Comparison of ENCODE assay signal across 9 mouse cellular contexts in the genomic region with DNA sequence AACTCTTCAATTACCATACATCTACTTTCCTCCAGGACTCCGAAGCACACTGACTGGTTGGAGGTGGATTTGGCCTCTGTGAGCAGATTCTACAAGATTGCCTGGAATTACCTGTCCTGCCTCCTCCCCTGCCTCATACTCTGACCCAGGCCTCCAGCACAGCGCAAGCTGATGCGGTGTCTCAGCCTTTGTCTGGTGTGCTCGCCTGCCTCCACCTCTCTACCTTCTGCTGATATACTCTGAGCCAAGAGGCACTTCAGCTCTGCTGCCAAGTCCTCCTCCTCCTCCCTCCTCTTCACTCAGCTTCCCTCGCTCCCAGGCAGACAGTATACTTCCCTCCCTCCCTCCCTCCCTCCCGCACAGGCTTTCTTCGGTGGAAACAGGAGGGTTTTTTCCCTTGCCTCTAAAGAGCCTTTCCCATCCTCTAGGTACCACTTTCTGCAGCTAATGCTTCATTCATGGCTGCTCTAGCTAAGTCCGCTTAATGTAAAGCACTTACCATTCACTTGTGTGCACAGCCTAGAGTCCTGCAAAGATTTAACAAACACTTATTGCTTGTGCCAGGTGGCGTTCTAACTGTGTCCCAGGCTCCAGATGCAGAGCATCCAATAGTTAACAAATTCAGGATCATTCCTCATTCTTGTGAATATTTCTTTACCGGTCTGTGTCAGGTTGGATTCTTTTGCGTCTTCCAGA.
A peak's percentile ranks its signal among the peaks of the same experiment; 100 is the strongest.
DNase-seq lines count a peak whose midpoint lies in the region; ATAC-seq and TF ChIP-seq lines count a peak whose summit lies in the region.
"Had no signal": no experiment of that assay in that cellular context is flagged by ENCODE, and none has a peak within 500 bp of the region (broad histone marks: within the 10 kb centered on the region; RNA-seq: fewer than 3 reads in every experiment).

No protein-coding gene starts in this region.

- no peaks in the 10 kb centered on the region for H3K9me3 ChIP-seq in stomach, embryonic 14.5 days (ENCODE audit: control insufficient read depth, low read depth, low read length)
- no peaks in the 10 kb centered on the region for H3K9me3 ChIP-seq in stomach, postnatal 0 days (ENCODE audit: control insufficient read depth, low read length)

- peak; percentile 81 for ATAC-seq in frontal cortex, adult (ENCODE audit: low TSS enrichment)
- peak; percentile 60; the same call in 1 of the 2 replicates for ATAC-seq in stomach, embryonic 14.5 days (ENCODE audit: insufficient number of reproducible peaks, insufficient read depth, low FRiP score, low read depth)
- ATAC-seq in stomach, postnatal 0 days (ENCODE audit: low FRiP score, low TSS enrichment), result no peak
- ATAC-seq in erythroid progenitor cell, adult 5-6 weeks (replicated peaks; ENCODE audit: low FRiP score, poor library complexity, severe bottlenecking), result no peak

- no peaks in the 10 kb centered on the region for H3K4me1 ChIP-seq in stomach, embryonic 14.5 days (ENCODE audit: control insufficient read depth, insufficient read depth, low read length)
- H3K4me1 ChIP-seq in stomach, postnatal 0 days (replicated peaks; ENCODE audit: control insufficient read depth, insufficient read depth), result no peaks in the 10 kb centered on the region

- no peaks in the 10 kb centered on the region for H3K27me3 ChIP-seq in stomach, embryonic 14.5 days (ENCODE audit: control insufficient read depth, insufficient read depth, low read length)
- no peaks in the 10 kb centered on the region for H3K27me3 ChIP-seq in stomach, postnatal 0 days (ENCODE audit: control insufficient read depth, insufficient read depth, low read length)

- H3K4me3 ChIP-seq in stomach, embryonic 14.5 days (ENCODE audit: low read depth, low read length), result no peak overlapping the region
- no peak overlapping the region for H3K4me3 ChIP-seq in stomach, postnatal 0 days (ENCODE audit: low read depth, low read length)

- H3K4me2 ChIP-seq in stomach, embryonic 14.5 days (replicated peaks; ENCODE audit: low read depth, low read length), result no peak overlapping the region
- no peak overlapping the region for H3K4me2 ChIP-seq in stomach, postnatal 0 days (replicated peaks; ENCODE audit: low read depth)

- no peak for TF ChIP-seq EP300 in stomach, postnatal 0 days (optimal IDR thresholded peaks at IDR 0.05)

- intact Hi-C loops in left cerebral cortex, postnatal 14 days (cut with DNase I), result loop anchor here (5.0 kb wide), 2 partner anchors 74 to 89 kb away; partner anchors contain the start of gene Rgs7bp

- no peak overlapping the region for H3K27ac ChIP-seq in stomach, embryonic 14.5 days (ENCODE audit: low read length)
- H3K27ac ChIP-seq in stomach, postnatal 0 days (replicated peaks), result no peak overlapping the region
- H3K27ac ChIP-seq: liver, embryonic 14.5 days had no signal

- H3K9ac ChIP-seq in stomach, embryonic 14.5 days (replicated peaks; ENCODE audit: low read depth, low read length), result no peak overlapping the region
- H3K9ac ChIP-seq in stomach, postnatal 0 days (ENCODE audit: low read length), result no peak overlapping the region
- H3K9ac ChIP-seq: liver, embryonic 14.5 days had no signal

- no peaks in the 10 kb centered on the region for H3K36me3 ChIP-seq in stomach, embryonic 14.5 days (ENCODE audit: control insufficient read depth, insufficient read depth, low read length)
- no peaks in the 10 kb centered on the region for H3K36me3 ChIP-seq in stomach, postnatal 0 days (ENCODE audit: control insufficient read depth, insufficient read depth, low read length)

- TF ChIP-seq CTCF in stomach, postnatal 0 days (IDR thresholded peaks at IDR 0.05; ENCODE audit: low read depth), result no peak

- 40% methylated on average over 11 of the region's 11 CpGs for WGBS in stomach, embryonic 14.5 days
- WGBS in stomach, postnatal 0 days, result 49% methylated on average over 11 of the region's 11 CpGs

- no peak for DNase-seq in frontal cortex, postnatal 10 days (ENCODE audit: low spot score in 2 of 2)
- DNase-seq in stomach, postnatal 0 days (ENCODE audit: low spot score), result no peak
- peak; percentile 58 for DNase-seq in left cerebral cortex, postnatal 14 days (ENCODE audit: low spot score in 2 of 2)
- DNase-seq in adrenal gland, postnatal 25 days, result no peak
- DNase-seq in spleen, adult 12 weeks (ENCODE audit: low spot score), result no peak

Comparison
In these comparisons a context has a peak if more than half of its experiments do, and no peak if none do; other contexts are left out.
1. ATAC-seq: peak in frontal cortex, adult (single experiment) and stomach, embryonic 14.5 days (single experiment); none in stomach, postnatal 0 days (single experiment) and erythroid progenitor cell, adult 5-6 weeks (single experiment).
2. DNase-seq: peak in left cerebral cortex, postnatal 14 days (2 of 2); none in frontal cortex, postnatal 10 days (0 of 2), stomach, postnatal 0 days (single experiment), adrenal gland, postnatal 25 days (single experiment) and spleen, adult 12 weeks (single experiment).